Mouse (Mus musculus): ENCODE data around the gene Rassf6. TPM values are rescaled to one million over a fixed set of nuclear protein-coding genes. Genes with fewer than 3 reads are reported as not detected.
A peak's percentile ranks its signal among the peaks of the same experiment; 100 is the strongest.

Rassf6 gene
- polyA plus RNA-seq, 1 experiment from 2014 or later: 27.8 TPM

- Histone ChIP-seq H3K9ac (ENCODE audit: low read depth, low read length) (no peak overlapping the region), H3K36me3 (ENCODE audit: insufficient read depth, low read length) (no peaks in the 10 kb centered on the region), H3K27me3 (ENCODE audit: insufficient read depth, low read length) (no peaks in the 10 kb centered on the region), H3K4me2 (ENCODE audit: low read length) (peak overlapping the region; percentile 27), H3K9me3 (replicated peaks; ENCODE audit: low read length) (no peaks in the 10 kb centered on the region), H3K27ac (0 out of 2 replicates have a peak overlapping the region, but pooled peaks have one; percentile 15), H3K4me3 (replicated peaks; ENCODE audit: low read depth, low read length) (no peak overlapping the region), H3K4me1 (replicated peaks; ENCODE audit: insufficient read depth, low read length) (no peaks in the 10 kb centered on the region)
- DNase-seq (ENCODE audit: low spot score): peak; percentile 73
- ATAC-seq (replicated peaks; ENCODE audit: low FRiP score, low read depth): no peak
- WGBS: 37% methylated on average over 13 of the region's 13 CpGs
- TF ChIP-seq CTCF (IDR thresholded peaks at IDR 0.05; ENCODE audit: low read depth): no peak
These were observed 37.0 kb downstream of the Rassf6 start for GRCm38 (mm10) chr5:90603407-90603923.

GRCm38 (mm10) chr5:90601469-90601868 is 39.0 kb downstream of the Rassf6 start:
- ATAC-seq (replicated peaks; ENCODE audit: low FRiP score, low read depth) (no peak; the same call in 1 of the 2 replicates), DNase-seq (ENCODE audit: low spot score) (peak; percentile 81)
- Histone ChIP-seq H3K9me3 (replicated peaks; ENCODE audit: low read length) (no peaks in the 10 kb centered on the region), H3K4me3 (replicated peaks; ENCODE audit: low read depth, low read length) (no peak overlapping the region), H3K4me1 (replicated peaks; ENCODE audit: insufficient read depth, low read length) (no peaks in the 10 kb centered on the region), H3K4me2 (ENCODE audit: low read length) (no peak overlapping the region), H3K27me3 (ENCODE audit: insufficient read depth, low read length) (no peaks in the 10 kb centered on the region), H3K27ac (no peak overlapping the region), H3K9ac (ENCODE audit: low read depth, low read length) (no peak overlapping the region), H3K36me3 (ENCODE audit: insufficient read depth, low read length) (no peaks in the 10 kb centered on the region)
- 15% methylated on average over 6 of the region's 6 CpGs for WGBS
- TF ChIP-seq CTCF (IDR thresholded peaks at IDR 0.05; ENCODE audit: low read depth): peak; percentile 83

- no peak for ATAC-seq (replicated peaks; ENCODE audit: low FRiP score, low read depth)
- Histone ChIP-seq H3K9ac (ENCODE audit: low read depth, low read length) (no peak overlapping the region), H3K4me3 (replicated peaks; ENCODE audit: low read depth, low read length) (no peak overlapping the region), H3K27me3 (ENCODE audit: insufficient read depth, low read length) (no peaks in the 10 kb centered on the region), H3K4me1 (replicated peaks; ENCODE audit: insufficient read depth, low read length) (no peaks in the 10 kb centered on the region), H3K36me3 (ENCODE audit: insufficient read depth, low read length) (no peaks in the 10 kb centered on the region), H3K27ac (no peak overlapping the region), H3K4me2 (ENCODE audit: low read length) (no peak overlapping the region), H3K9me3 (replicated peaks; ENCODE audit: low read length) (no peaks in the 10 kb centered on the region)
- no peak for DNase-seq (ENCODE audit: low spot score)
- no peak for TF ChIP-seq CTCF (IDR thresholded peaks at IDR 0.05; ENCODE audit: low read depth)
- WGBS: 85% methylated on average over 6 of the region's 6 CpGs
These were observed 44.3 kb downstream of the Rassf6 start for GRCm38 (mm10) chr5:90596155-90596554.

GRCm38 (mm10) chr5:90594945-90595344 is 45.5 kb downstream of the Rassf6 start:
- no peak for ATAC-seq (replicated peaks; ENCODE audit: low FRiP score, low read depth)
- Histone ChIP-seq H3K4me1 (replicated peaks; ENCODE audit: insufficient read depth, low read length) (no peaks in the 10 kb centered on the region), H3K27me3 (ENCODE audit: insufficient read depth, low read length) (no peaks in the 10 kb centered on the region), H3K4me3 (replicated peaks; ENCODE audit: low read depth, low read length) (no peak overlapping the region), H3K9ac (ENCODE audit: low read depth, low read length) (no peak overlapping the region), H3K9me3 (replicated peaks; ENCODE audit: low read length) (no peaks in the 10 kb centered on the region), H3K36me3 (ENCODE audit: insufficient read depth, low read length) (no peaks in the 10 kb centered on the region), H3K27ac (no peak overlapping the region), H3K4me2 (ENCODE audit: low read length) (no peak overlapping the region)
- no peak for TF ChIP-seq CTCF (IDR thresholded peaks at IDR 0.05; ENCODE audit: low read depth)
- DNase-seq (ENCODE audit: low spot score): no peak
- WGBS: 77% methylated on average over 13 of the region's 13 CpGs

GRCm38 (mm10) chr5:90591936-90592335 is 48.5 kb downstream of the Rassf6 start:
- ATAC-seq (replicated peaks; ENCODE audit: low FRiP score, low read depth): no peak

GRCm38 (mm10) chr5:90590676-90591075 is 49.8 kb downstream of the Rassf6 start:
- DNase-seq (ENCODE audit: low spot score): no peak
- Histone ChIP-seq H3K4me2 (ENCODE audit: low read length) (no peak overlapping the region), H3K36me3 (ENCODE audit: insufficient read depth, low read length) (no peaks in the 10 kb centered on the region), H3K9me3 (replicated peaks; ENCODE audit: low read length) (no peaks in the 10 kb centered on the region), H3K27me3 (ENCODE audit: insufficient read depth, low read length) (no peaks in the 10 kb centered on the region), H3K27ac (no peak overlapping the region), H3K9ac (ENCODE audit: low read depth, low read length) (no peak overlapping the region), H3K4me3 (replicated peaks; ENCODE audit: low read depth, low read length) (no peak overlapping the region), H3K4me1 (replicated peaks; ENCODE audit: insufficient read depth, low read length) (no peaks in the 10 kb centered on the region)
- TF ChIP-seq CTCF (IDR thresholded peaks at IDR 0.05; ENCODE audit: low read depth): no peak
- ATAC-seq (replicated peaks; ENCODE audit: low FRiP score, low read depth): no peak
- WGBS: 81% methylated on average over 10 of the region's 10 CpGs

More at GRCm38 (mm10) chr5:90591936-90592335, 48.5 kb downstream of the Rassf6 start:
- TF ChIP-seq CTCF (IDR thresholded peaks at IDR 0.05; ENCODE audit: low read depth): no peak
- Histone ChIP-seq H3K9me3 (replicated peaks; ENCODE audit: low read length) (no peaks in the 10 kb centered on the region), H3K4me2 (ENCODE audit: low read length) (no peak overlapping the region), H3K27me3 (ENCODE audit: insufficient read depth, low read length) (no peaks in the 10 kb centered on the region), H3K36me3 (ENCODE audit: insufficient read depth, low read length) (no peaks in the 10 kb centered on the region), H3K4me1 (replicated peaks; ENCODE audit: insufficient read depth, low read length) (no peaks in the 10 kb centered on the region), H3K9ac (ENCODE audit: low read depth, low read length) (no peak overlapping the region), H3K4me3 (replicated peaks; ENCODE audit: low read depth, low read length) (no peak overlapping the region), H3K27ac (no peak overlapping the region)
- WGBS: 68% methylated on average over 6 of the region's 6 CpGs
- no peak for DNase-seq (ENCODE audit: low spot score)
